Mouse (Mus musculus) kidney, adult 2 months (tissue): ENCODE data around the gene Rin3.

Source experiments
- CTCF ChIP-seq: fragments of 200-500 bp; conservative IDR thresholded peaks from 2 replicates; pipeline ENCODE4 v1.5.1; 2011; ENCODE audit warnings: low read depth, mild to moderate bottlenecking, control low read depth, low read length, moderate library complexity, mixed read lengths; ENCODE audit not compliant: insufficient read depth, insufficient read length
- POLR2A ChIP-seq: fragments of 200-500 bp; IDR thresholded peaks from one replicate; pipeline ENCODE4 v1.6.1; 2011; ENCODE audit warnings: low read depth, low read length, control low read depth

DNA sequence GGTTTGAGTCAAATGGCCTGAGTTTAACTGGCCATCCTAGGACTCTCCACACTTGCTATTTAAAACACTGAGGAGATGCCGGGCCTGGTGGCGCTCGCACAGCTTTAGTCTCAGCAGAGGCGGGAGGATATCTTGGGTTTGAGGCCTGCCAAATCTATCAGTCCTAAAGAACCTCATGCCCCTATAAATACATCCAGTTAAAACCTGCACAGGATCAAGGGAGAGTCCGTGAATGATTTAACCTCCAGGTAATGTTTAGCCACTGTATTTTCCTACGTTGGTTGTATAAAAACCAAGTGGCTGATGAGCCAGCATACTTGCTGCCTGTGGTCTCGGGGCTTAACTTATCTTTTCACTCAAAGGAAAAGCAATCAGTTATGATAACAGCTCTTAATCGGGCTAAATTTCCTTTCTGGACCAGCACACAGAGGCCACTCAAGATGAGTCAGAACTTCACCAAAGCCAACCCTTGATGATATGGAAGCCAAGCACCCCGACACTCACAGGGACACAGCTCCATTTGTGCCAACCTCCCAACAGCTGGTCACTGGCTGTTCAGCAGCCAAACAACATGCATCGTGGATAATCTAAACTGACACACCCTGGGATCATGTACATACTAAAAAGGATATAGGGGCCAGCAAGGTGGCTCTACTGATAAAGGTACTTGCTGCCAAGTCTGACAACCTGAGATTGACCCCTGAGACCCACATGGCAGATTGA, 137.5 kb downstream of the Rin3 start:
- TF ChIP-seq CTCF = no peak
- TF ChIP-seq POLR2A = no peak
